Mouse (Mus musculus): Measurements from ENCODE around the gene Rilpl1.
A peak's percentile ranks its signal among the peaks of the same experiment; 100 is the strongest.
"Not testable (repeated sequence)": the region's sequence is repeated elsewhere in the genome, so short reads cannot be mapped to it uniquely, and the experiment has no call there.

Gene Rilpl1

DNA sequence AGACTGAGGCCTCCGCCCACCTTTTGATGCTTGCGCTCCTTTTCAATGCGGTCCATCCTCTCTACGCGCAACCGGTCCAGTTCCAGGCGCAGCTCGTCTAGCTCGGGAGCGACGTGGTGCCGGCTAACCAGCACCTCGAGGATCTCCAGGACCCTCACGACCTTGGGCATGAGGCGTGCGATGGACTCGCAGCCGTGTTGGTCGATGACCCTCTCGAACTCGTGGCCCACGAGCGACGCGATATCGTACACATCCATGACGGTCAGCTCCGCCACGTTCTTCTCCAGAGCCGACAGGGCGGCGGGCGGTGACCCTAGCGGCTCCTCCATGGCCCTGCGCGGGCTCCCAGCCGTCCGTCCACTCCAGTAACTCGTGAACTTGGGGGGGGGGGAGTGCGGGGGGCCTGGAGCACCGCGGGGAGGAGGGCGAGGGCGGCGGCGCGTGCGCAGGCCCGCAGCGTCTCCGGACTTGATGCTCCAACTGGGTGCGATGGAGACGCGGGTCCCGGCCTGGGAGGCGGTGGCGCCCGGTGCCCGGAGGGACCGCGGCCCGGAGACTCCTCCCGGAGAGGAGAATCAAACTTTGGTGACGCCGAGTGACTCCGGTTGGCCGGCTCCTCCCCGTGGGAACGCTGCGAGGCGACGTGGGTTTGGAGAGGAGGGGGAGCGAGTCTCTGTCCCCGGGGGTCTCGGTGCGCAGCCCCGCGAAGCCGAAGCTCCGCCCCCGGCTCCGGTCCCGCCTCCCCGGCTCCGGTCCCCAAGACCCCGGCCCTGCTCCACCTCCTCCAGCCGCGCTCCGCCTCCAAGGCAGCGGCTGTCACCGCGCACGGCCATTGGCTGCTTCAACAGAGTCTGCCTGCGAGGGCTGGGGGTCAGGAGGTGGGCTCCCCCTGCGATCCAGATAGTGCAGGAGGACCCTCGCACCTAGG lies at the start of gene Rilpl1:
Gene Rilpl1 (minus strand): TSS at position 737 of the 928 bp plus-strand sequence.
- DNase-seq (ENCODE audit: low spot score in 2 of 2), result peak; percentile 47 to 66

DNA sequence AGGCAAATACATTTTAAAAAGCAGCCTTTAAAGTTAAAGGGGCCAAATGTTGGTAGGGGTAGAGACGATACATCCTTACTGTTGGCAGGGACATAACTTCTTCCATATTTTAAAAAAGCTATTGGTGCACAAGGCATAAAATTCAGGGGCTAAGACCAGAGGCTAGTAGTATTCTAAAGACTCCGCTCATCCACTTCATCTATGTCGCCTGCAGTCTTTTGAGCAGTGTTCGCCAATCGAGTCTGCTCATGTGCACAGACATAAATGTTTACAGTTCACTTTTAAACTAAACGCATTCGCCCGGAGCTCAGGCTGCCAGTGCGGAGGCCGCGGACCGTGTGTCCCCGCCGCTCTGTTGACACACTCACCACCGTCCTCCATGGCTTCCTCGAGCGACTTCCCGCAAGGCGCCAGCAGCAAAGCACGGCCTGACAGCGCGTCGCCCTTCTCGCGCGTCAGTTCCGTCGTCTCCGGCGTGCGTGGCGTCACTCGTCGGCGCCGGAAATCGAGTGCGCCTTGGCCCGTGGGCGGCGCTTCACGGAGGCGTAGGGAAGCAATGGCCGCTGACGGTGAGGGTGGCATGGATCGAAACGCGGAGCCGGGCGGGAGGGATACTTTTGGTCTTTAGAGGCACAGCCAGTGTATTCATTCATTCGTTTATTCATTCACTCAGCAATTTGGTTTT lies 47.6 kb upstream of the Rilpl1 start, which contains the start of the genes Eif2b1 and Gtf2h3:
Gene Eif2b1 (minus strand): TSS at position 499 of the 685 bp plus-strand sequence.
Gene Gtf2h3 (plus strand): TSS at position 508 of the 685 bp plus-strand sequence.
- peak; percentile 87 to 96 for DNase-seq (ENCODE audit: low spot score in 2 of 2)

DNA sequence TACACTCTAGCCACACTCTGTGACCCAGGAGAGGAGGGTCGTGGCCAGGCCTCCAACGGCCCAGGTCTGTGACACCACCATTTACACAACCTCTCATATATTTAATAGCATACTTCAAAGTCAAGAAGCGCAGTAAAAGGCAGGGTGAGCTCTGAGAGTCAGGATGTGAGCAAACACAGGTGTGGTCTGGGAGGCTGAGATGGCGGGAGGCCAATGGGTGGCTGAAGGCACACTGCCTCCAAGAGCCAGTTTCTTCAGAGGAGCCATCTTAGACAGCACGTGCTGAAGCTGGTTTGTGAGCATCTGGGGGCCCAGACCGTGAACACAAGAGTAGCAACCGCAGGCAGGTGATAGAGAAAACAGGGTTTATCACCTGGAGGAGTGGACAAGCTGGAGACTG lies 44.3 kb upstream of the Rilpl1 start:
- no peak for DNase-seq (ENCODE audit: low spot score in 2 of 2)

DNA sequence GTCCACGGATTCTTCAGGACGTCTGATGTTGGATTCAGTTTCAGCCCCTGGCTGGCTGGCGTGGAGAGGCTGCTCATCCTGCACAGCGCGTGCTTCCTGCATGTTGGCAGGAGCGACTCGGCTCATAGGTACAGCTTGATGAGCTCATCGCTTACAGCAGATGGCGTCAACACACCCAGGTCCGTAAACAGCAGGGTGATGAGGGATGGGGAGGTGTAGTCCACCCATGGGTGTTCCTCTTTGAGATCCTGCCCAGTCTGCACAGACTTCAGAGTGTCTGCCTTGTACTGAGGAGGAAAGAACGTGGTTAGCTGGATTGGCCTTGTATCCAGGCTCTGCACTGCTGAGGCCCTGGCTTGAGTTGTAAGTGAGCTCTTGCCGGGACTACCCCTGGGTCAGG lies 39.9 kb upstream of the Rilpl1 start:
- DNase-seq (ENCODE audit: low spot score in 2 of 2), result no peak

DNA sequence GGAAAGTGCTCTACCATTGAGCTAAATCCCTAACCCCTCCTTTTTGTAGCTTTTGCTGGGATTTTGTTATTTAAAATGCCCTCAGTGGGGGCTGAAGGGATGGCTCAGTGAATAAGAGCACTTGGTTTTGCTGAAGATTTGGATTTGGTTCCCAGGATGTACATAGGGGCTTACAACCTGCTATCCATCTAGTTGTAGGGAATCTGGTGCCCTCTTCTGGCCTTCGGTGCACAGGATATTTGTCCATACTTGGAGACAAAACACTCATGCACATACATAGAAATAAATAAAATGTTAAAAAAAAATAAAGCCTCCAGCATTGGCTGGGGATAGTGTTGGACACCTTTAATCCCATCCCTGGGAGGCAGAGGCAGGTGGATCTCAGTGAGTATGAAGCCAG lies 24.0 kb upstream of the Rilpl1 start:
- DNase-seq (ENCODE audit: low spot score in 2 of 2), result no peak

DNA sequence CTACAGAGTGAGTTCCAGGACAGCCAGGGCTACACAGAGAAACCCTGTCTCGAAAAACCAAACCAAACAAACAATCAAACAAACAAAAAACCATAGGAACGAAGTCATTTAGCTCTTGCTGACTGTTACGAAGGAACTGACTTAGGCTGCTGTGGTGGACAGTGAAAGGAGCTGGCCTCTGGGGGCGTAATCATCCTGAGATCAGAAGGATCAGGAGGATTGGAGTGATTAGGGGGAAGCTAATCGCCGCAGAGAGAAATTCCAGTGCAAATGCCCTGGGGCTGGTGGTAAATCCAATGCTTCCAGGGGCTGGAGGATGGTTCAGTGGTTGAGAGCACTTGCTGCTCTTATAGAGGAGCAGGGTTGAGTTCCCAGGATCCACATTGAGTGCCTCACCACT lies 22.4 kb upstream of the Rilpl1 start:
- DNase-seq (ENCODE audit: low spot score in 2 of 2), result no peak

DNA sequence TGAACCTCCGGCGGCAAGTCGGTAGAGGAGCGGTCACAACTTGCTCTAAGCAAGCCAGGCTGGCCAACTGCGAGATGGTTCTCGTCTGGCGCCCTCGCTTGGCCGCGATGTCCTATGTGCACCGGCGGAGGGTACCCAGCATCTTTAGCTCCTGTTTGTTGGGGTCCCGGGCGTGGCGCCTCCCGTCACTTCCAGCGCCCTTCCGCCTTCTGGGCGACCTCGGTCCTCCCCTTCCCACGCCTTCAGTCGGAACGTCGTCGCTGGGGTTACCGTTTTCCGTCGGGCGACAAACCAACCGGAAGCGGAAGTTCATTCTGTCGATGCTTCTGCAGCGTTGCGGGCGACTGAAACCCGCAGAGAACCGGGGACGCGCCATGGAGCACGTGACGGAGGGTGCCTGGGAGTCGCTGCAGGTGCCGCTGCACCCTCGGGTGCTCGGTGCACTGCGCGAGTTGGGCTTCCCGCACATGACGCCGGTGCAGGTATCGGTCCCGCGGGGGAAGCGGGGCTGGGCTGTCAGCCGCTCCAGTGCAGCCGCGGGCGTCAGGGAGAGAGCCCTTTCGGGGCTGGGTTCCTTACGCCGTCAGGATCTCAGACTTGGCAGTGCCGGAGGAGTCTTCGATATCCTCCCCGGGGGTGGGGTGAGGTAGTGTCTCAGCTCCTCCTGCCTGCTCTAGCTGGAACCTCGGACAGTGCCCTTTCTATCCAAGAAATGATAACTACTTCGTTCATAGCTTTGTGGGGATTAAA lies 21.5 kb upstream of the Rilpl1 start, which contains the start of gene Ddx55:
Gene Ddx55 (plus strand): TSS at position 307 of the 750 bp plus-strand sequence.
- DNase-seq (ENCODE audit: low spot score in 2 of 2), result peak; percentile 87 to 91

DNA sequence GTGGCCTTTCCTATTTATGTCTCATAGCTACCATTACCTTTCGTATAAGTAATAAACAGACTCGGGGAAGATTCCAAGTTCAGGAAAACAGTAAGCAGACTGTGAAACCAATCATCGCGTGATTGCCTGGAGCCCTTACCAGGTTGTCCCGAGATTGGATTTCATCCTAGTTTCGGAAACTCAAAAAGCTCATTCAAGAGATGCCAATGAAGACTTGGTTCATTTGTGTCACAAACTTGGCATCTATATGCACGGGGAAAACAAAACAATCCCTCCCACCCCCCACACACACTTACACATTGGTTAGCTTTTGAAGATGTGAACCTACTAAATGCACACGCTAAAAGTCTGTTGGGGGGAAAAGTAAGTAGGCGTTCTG lies 20.9 kb upstream of the Rilpl1 start:
- DNase-seq (ENCODE audit: low spot score in 2 of 2), result no peak

DNA sequence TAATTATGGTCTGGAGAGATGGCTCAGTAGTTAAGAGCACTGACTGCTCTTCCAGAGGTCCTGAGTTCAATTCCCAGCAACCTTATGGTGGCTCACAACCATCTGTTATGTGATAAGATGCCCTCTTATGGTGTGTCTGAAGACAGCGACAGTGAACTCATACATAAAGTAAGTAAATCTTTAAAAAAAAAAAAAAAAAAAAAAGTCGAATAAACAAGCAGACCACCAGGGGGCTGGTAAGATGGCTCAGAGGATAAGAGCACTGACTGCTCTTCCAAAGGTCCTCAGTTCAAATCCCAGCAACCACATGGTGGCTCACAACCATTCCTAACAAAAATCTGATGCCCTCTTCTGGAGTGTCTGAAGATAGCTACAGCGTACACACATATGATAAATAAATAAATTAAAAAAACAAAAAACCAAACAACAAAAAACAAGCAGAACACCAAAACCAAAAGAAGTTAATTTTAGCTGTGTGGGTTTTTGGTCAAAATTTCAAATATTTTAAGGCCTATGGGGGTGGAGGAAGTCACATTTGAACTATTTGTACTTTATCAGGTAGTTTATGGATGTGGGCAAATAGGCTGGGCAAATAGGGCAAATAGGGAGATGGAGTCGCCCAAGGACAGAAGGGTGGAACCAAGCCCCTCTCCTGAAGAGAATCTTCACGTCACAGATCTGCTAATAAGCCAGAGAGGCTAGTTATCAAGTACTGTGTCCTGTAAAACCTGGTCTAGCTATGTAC lies 20.3 kb upstream of the Rilpl1 start:
- not testable (repeated sequence) for DNase-seq (ENCODE audit: low spot score in 2 of 2)

DNA sequence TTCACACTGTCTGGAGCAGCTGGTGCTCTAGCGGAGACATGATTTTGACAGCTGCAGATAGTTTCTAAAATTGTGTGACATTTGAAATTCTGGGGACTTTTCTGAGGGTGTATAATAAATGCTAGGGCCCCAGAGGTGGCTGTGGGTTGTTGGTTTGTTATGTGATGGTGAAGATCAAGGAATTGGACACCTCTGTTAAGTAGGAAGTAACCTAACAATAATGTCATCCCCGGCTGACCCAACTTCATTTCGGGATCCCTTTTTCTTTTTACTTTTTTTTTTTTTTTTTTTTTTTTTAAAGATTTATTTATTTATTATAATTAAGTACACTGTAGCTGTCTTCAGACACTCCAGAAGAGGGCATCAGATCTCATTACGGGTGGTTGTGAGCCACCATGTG lies 19.5 kb upstream of the Rilpl1 start:
- not testable (repeated sequence) for DNase-seq (ENCODE audit: low spot score in 2 of 2)

DNA sequence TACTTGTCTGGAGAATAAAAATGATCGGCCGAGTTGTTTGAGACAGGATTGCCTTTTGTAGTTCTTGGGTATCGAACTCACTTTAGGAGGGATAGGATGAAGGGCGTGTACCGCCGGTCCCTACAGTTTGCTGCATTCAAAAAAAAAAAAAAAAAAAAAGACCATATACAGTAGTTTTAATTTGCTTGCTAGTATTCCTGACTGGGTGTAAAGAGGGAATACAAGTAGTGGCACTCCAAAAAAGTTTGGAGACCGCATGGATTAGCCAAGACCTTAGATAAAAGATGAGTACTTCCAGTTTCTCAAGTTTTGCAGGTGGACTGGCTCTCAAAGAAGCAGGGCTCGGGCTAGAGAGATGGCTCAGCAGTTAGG lies 10.4 kb upstream of the Rilpl1 start:
- DNase-seq (ENCODE audit: low spot score in 2 of 2), result no peak

DNA sequence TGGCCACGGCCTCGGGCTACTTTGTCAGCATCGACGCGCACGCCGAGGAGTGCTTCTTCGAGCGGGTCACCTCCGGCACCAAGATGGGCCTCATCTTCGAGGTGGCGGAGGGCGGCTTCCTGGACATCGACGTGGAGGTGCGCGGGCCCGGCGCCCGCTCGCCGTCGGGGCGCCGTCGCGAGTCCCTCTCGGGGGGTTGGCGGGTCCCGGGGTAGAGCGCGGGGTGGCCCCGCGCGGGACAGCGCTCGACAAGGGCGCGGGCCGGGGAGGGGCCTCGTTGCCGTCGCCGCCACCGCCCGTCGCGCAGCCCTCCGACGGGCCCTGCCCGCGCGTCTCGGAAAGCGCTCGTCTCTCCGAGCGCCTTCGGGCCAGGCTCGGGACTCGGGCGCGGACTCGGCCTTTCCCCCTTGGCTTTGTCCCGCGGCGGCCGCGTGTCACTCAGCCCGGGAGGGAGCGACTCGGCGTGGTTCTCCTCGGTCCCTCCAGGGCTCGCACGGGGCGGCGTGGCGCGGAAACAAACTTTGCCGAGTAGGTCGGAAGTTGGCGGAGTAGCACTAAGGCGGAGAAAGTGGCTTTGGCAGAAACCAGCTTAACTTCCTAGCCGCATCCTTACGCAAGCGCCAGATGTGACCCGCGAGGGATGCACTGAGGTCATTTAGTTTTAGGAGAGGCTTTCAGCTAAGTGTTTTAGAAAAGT lies 9.9 kb upstream of the Rilpl1 start:
- DNase-seq (ENCODE audit: low spot score in 2 of 2), result peak; percentile 73 to 76

DNA sequence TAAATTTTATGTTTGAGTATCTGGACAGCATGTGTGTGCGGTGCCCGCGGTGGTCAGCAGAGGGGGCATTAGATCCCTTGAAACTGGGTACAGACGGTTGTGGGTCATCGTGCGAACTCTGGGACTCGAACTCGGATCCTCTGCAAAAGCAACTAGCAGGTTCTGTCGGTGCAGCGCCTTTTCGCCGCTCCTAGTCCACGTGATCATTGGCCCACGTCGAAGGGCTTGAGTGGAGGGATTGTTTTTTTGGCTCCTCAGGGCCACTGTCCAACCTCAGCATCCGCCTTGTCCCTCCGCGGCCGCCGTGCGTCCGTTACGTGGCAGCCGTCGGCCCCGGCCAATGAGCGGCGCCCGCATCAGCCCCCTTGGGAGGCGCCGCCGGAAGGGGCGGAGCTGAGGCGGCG lies 9.2 kb upstream of the Rilpl1 start, which contains the start of gene Tmed2:
Gene Tmed2 (plus strand): TSS at position 313 of the 404 bp plus-strand sequence.
- DNase-seq (ENCODE audit: low spot score in 2 of 2), result peak; percentile 84 to 94

DNA sequence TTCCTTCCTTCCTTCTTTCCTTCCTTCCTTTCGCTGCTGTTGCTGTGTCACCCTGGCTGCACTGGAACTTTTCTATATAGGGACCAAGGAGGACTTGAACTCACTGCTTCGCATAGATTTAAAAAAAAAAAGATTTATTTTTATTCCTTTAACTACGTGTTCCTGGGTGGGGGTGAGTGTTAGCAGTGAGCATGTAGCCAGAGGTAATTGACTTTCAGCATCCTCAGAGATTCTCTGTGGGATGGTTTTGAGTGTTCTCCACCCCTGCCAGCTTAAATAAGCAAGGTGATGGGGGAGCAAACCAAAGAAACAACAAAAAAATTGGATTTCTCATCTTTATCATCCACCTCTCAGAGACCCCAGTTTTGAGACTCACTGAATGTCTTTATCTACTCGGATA lies 8.7 kb upstream of the Rilpl1 start:
- no peak for DNase-seq (ENCODE audit: low spot score in 2 of 2)

DNA sequence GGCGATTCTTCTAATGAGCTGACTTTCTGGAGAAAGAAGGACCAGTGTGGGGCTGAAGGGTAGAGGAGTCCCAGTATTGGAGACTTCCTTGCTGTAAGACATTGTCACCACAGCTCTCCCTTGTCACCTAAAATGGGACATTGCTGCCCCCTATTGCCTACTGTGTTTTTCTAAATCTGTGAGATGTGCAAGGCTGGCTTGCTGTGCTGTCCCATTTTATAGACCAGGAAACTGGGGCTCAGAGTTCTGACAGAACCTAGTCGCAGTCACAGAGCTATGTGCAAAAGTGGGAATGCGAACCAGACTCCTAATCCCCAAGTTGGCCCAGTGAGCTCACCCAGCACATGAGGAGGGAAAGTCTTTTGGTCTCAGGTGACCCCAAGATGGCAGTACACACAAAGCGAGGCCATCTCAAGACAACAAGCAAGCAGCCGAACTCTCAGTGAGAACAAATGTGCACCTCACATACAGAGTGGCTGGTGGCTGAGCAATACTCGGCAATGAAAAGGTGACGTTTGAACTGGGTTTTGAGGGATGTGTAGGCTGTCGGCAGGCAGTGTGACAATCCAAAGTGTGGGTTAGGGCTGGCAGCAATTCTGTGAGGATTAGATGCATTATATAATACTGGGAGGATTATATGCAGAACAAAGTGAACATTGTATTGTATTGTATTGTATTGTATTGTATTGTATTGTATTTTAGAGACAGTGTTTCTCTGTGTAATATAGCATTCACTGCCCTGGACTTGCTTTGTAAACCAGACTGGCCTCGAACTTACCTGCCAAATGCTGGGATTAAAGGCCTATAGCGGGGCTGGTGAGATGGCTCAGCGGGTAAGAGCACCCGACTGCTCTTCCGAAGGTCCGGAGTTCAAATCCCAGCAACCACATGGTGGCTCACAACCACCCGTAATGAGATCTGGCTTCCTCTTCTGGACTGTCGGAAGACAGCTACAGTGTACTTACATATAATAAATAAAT lies 7.9 kb upstream of the Rilpl1 start:
- peak; percentile 38 to 71 for DNase-seq (ENCODE audit: low spot score in 2 of 2)

DNA sequence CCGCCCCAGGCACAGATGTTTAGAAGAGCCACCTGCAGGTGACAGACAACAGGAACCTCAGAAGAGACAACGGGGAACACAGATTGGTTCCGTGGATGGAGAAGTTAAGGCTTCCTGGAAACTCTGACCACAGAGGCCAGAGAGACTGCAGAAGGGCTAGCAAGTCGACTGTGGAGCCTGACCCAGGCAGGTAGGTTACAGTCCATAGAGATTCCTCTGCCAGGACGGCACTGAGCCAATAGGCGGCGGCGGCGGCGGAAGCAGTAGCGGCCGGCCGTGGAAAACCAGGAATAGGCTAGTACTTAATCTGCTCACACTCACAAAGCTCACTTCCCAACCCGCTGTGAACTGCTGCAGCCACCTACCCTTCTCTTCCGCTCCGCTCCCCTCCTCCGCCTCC lies 5.6 kb upstream of the Rilpl1 start:
- peak in 1 of 2 experiments; percentile 16 for DNase-seq (ENCODE audit: low spot score in 2 of 2)

DNA sequence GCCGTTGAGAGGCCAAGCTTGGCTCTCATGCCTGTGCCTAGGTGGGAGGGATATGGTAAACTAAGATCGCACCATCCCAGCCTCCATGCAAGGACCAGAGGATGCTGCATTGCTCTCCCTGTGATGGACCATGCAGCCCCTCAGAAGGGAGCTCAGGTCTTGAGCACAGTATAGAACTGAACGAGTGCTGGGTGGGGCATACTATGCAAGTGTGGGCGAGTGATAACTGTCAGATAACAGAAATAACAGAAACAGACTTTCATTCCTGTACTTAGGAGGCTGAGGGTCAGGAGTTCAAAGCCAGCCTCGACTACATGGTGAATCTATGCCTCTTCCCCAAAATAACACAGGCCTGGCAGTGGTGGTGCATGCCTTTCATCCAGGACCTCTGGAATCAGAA lies 3.8 kb upstream of the Rilpl1 start:
- no peak for DNase-seq (ENCODE audit: low spot score in 2 of 2)

DNA sequence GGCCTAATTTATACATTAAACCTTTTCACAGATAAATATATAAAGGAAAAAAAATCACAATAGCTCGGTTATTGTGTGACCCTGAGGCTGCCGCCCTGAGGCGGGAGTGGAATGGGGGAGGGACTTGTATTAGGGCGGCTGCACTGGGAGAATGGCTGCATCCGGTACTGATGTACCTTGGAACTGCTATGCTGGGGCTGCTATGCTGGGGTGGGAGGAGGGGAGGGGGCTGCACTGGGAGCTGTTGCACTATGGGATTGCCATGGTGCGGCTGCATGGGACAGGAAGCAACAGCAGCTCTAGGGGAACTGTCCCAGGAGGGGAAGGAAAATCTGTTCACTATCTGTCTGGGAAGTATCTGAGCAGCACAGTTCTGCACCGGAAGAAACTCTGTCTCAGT lies 1.3 kb upstream of the Rilpl1 start:
- no peak for DNase-seq (ENCODE audit: low spot score in 2 of 2)

DNA sequence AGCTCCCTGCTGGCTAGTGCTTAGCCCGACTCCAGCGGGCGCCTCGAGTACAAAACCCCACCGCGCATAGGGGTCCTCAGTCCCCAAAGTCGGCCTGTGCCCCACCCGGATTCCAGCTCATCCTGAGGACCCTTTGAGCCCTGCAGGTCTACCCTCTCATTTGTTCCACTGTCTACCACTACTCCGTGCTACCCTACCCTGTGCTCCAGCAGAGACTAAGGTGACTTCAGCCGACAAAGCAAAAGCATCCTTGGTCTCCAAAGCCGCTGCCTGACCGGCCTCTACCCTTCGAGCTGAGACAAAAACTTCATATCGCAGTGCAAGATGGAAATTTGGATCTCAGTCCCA lies 366 bp upstream of the Rilpl1 start:
- DNase-seq (ENCODE audit: low spot score in 2 of 2), result no peak

DNA sequence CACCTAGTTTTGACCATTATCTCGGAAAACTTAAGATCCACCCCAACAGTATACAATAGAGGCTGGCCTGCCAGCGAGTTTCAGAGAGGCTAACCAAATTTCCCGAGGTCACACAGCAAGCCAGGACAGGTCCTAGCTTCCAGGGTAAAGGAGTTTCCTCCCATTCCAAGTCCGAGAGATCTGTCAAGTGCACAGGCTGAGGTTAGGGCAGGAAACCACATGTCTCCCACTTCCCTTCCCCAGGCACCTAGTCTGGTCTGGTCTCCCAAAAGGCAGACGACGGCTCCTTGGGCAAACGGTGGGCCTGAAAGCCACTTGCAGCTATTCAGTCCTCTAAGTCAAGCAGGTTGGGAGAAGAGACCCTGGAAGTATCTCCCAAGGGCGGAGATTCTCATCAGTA lies 1.5 kb downstream of the Rilpl1 start:
- no peak for DNase-seq (ENCODE audit: low spot score in 2 of 2)
